Mouse (Mus musculus): ENCODE results near the gene Shmt2.
A peak's percentile ranks its signal among the peaks of the same experiment; 100 is the strongest.

Shmt2 gene

DNA sequence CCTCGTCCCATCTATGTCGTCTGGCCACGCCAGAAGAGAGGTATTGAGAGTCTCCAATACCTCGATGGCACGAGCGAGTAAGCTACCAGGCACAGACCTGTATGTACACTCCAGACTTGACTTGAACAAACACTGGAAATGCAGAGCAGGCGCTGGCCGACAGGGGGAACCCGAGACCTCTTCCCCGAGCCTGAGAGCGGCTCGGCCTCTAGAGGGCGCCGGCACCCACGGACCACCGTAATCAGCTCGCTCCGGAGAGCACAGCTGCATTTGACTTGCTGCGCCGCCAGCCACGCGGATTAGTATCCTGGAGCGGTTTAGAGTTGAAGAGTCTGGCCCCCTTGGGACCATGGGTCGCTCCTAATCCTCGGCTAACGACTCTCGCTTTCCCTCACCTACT, 9.4 kb downstream of the Shmt2 start:
- DNase-seq (ENCODE audit: low read depth, low spot score), result peak; percentile 96

DNA sequence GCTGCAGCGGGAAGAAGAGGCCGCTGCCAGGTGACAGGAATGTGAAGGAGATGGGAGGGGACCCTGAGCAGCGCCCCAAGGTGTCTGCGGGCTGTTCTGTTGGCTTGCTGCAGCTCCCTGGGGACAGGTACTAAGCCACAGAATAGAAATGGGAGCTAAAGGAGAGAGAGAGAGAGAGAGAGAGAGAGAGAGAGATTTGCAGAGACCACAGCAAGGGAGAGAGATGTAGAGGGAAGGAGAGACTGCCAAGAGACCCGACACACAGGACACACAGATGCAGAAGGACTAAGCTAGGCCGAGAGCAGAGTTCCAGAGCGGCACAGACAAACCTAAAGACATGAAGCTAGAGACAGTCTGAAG, 10.0 kb downstream of the Shmt2 start:
- DNase-seq (ENCODE audit: low read depth, low spot score), result no peak

DNA sequence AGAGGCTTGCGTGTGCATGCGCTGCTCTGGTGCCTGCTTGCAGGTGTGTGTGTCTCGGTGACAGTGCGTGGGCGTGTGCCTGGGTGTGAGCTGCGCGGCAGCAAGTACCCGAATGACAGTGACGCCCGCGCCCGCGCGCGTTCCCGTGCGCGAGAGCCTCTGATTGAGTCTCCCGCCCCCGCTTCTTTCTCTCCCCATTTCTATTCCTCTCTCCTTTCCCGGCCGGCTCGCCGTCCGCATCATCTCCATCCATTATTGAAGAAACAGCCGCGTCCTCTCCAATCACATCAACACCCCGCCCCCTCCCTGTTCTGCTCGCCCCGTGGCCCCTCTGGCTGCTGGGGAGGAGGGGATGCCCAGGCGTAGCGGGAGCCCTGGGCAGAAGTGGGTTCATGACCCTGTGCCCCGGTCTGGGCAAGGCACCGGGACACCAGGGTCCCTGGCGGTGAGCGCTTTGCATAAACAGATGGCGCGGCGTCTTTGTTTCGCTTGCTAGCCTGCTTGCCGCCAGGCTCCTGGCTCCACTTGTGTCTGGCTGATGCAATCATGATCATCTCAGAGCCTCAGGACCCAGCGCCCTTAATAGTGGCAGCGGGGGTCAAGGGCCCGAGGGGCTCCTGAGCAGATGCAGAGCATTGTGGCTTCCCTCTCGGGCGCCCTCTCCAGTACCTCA, 10.5 kb downstream of the Shmt2 start:
- DNase-seq (ENCODE audit: low read depth, low spot score), result peak; percentile 89

DNA sequence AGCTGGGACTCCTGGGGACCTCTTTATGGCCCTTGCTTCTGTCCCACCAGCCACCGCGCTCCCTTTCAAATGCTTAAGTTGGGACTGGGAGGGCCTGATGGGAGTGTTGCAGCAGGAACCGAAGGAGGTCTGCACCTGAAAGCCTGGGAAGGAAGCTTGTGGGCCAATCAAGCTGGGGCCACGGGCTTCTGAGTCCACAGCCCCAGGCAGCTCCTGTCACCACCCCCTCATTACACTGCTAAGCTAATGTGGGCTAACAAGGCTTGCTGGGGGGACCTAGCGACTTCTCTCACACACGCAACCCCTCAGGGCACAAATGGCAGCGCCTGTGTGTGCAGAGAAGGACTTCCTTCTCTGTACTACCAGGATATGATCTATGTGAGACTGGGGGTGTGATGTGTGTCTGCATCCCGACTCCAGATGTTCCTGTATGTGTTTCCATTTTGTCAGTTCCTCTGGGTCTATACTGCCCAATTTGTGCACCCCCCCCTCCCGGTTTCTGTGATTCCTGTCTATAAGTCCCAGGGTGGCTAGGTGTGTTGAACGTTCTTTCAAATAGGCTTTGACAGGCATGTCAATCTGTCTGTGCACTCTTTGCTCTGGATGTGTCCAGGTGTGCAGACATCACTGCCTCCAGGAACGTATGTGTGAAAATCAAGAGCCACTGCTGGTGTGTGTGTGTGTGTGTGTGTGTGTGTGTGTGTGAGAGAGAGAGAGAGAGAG, 11.2 kb downstream of the Shmt2 start:
- DNase-seq (ENCODE audit: low read depth, low spot score), result peak; percentile 33

DNA sequence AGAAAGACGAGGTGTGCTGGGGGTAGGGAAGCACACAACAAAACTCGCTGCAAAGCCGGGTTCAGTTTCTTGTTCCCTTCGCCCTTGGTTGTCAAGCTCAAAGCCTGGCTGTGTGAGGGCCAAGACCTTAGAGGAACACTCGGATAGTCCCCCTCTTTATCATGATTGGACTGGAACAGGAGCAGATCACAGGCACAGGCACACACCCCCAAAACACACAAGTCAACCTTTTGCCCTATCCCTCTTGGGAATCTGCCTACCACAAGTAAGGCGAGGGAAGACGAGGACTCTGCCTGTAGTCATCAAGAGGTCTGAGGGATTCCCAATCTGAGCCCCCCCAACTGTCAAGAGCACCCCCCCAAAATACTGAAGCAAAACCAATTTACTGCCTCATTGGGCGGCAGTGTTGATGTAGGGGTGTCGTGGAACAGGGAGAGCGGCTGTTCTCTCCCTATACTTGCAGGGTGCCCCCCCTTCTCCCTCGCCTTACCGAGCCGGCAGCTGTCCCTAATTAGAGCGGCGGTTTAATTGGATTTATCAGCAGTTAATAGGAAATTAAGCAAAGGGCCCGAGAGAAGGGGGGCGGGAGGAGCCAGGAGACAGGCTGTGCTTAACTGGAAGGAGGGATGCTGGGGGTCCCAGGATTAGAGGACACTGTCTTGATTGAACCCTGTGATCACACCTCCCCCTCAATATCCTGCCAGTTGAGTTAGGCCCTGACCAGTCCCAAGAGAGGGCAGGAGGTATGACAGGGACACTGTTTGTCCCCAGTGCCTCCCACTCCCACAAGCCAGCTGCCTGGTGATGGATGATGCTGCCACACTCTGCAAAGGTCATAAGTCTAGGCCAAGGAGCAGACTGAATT, 12.2 kb downstream of the Shmt2 start:
- no peak for DNase-seq (ENCODE audit: low read depth, low spot score)

DNA sequence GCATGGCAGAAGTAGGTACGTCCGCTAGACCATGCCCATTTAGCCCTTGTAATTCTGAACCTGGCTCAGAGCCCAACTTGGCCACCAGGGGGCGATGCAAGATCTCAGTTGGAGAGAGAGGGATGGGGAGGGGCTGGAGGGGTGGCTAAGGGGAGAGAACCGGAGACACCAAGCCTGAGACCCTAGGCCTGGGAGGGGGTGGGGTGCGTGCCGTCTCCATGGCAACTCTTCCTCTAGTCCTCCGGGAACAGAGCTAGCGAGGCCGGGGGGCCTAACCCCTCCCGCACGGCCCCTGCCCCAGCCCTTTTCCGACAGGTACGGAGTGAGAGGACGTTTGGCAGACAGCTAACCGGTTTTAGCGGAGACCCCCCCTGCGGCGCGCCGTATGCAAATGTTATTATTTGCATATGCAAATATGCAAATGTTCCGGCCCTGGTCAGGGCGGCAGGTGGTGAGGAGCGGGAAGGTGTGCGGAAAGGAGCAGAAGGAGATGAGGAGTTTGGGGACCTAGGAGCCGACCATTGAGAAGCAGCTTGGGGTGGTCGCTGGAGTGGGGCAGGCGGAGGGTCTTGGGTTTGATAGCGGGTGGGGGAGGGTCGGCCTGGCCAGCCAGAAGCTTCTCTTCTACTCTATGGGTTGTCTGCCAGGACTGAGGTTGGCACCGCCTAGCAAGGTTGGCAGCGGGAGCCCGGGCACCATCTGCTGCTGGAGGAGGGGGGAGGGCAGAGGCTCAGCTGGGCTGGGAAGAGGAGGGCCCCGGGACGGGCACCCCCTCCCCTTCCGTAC, 13.0 kb downstream of the Shmt2 start:
- DNase-seq (ENCODE audit: low read depth, low spot score), result peak; percentile 91

DNA sequence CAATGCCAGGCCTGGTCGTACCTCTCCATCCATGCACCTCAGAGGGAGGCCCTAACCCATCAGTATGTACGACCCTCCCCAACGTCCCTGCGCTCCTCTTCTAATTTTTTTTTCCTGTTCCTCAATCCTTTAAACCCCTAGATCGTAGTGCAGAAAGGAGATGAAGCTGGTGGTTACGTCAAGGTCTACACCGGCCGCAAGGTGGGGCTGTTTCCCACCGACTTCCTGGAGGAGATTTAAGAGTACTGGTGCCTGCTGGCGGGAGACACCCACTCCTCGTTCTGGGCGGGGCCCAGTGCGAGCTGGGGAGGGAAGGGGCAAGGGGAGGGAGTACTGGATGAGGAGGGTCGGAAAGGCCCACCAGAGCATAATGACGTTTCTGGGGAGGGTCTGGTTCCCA, 14.0 kb downstream of the Shmt2 start:
- peak; percentile 91 for DNase-seq (ENCODE audit: low read depth, low spot score)

DNA sequence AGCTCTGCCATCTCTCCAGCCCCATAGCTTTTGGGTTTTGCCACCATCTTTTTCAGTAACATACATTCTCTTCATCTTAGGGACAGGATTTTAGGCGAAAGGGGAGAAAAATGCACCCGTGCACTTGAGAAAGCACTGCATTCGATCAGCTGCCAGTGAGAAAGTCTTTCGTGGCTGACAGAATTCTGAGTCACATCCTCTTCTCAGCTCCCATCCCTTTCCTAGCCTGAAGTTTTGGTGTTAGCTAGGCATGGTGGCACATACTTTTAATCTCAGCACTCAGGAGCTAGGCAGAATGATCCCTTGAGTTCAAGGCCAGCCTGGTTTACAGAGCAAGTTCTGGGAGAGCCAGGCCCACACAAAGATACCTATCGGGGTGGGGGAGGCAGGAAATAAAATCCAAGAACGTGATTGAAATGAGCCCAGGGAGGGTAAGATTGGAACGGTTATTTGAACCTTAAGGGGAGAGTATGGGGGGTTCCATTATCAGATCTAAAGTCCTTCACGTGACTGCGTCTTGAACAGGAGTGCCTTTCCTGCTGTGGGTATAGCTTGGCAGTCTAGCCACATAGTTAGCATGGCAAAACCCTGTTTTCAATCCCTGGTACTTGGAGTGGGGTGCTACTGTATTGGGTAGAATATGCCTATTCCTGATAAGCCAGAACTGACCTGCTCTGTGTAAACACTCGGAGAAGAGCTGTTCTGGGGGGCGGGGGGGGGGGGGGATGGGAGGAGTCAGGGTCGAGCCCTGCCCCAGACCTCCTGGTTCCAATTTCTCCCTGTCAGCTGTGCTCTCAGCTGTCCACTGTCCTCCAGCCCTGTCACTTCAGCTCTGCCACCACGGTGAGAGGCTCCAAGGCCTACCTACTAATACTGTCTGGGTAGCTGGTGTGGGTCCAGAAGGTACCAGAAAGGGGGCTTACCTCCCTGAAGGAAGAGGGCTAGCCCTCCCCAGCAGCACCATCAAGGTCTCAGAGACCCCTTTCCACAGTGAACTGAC, 21.1 kb downstream of the Shmt2 start, which contains the start of gene Stac3:
Gene Stac3 (plus strand): TSS at position 793 of the 1,000 bp plus-strand sequence.
- DNase-seq (ENCODE audit: low read depth, low spot score), result no peak

DNA sequence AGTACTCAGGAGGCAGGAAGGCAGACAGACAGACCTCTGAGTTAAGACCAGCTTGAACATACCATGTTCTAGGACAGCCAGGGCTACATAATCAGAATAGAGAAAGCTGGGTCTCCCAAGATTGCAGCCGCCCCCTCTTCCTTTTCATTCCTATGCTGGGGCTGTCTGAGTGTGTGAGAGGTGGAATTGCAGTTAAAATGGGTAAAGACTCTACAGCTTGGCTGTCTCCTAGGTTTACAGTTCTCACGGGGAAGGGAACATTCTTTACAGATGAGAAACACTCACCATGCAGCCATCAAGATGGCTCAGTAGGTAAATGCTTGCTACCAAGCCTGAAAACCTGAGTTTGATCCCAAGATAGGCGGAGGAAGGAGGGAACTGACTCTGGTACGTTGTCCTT, 22.2 kb downstream of the Shmt2 start:
- DNase-seq (ENCODE audit: low read depth, low spot score), result no peak

DNA sequence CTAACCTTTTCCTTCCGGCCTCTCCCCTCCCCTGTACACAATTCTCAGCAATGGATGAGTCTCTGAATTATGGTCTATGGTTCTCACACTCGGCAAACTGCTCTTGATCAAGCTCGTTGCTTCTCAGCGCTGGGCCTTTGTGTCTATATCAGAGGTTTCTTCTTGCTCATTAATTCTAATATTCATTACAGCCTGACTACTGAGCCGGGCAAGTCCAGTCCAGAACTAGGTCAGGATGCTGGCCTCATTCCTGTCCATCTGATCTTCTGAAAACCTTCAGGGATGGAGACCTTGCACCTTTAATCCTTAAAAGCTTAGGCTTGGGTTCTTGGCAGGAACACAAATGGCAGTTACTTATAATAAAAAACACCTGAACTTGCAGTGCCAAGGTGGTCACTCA, 22.7 kb downstream of the Shmt2 start:
- no peak for DNase-seq (ENCODE audit: low read depth, low spot score)

DNA sequence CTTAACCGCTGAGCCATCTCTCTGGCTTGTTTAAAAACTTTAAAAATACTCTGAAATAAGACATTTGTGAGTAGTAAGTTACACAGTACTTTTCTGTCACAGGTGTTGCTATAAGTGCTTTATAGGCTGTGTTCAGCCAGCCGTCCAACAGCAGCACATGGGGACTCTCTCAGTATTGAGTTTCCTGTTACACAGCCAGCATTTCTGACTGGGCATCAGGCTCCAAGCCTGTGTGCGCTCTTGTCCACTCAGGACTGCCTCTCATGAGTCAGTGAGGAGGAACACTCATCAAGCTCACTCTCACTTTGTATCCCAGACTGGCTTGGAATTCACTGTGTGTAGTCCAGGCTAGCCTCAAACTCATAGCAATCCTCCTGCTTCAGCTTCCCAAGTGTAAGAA, 26.1 kb downstream of the Shmt2 start:
- DNase-seq (ENCODE audit: low read depth, low spot score), result no peak

DNA sequence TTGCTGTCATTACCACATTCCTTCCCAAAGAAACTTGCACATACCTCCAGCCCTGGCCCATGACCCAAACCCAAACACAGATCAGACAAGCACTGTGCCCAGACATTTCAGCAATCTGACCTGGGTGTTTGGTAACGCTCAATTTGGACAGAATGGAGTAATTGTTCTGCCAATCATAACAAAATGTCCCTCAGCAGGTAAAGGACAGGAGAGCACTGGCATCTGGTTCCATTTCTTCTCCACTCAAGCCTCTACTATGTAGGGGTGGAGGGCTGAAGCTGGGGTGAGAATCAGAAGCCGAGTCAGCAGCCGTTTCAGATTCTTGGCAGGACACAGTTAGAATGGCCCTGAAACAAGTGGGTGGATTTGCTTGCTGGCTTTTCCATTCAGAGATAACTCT, 30.1 kb downstream of the Shmt2 start:
- DNase-seq (ENCODE audit: low read depth, low spot score), result no peak

DNA sequence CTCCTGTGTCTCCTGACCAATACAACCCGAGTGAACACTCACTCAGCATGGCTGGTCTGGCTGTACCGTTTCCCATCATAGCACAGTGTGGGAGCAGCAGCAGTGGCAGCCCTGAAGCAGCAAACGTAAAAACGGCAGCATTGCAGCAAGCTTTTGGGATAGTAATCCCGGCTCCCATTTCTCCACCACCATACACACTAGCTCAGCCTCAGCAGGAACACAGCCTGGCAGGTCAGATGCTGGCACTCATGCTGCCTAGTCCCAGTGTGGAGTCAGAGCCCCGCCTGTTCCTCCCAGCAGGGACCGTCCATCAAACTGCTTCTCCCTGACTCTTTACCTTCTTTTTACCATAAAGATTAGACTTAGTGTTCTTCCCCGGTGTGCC, 31.1 kb downstream of the Shmt2 start:
- no peak for DNase-seq (ENCODE audit: low read depth, low spot score)

DNA sequence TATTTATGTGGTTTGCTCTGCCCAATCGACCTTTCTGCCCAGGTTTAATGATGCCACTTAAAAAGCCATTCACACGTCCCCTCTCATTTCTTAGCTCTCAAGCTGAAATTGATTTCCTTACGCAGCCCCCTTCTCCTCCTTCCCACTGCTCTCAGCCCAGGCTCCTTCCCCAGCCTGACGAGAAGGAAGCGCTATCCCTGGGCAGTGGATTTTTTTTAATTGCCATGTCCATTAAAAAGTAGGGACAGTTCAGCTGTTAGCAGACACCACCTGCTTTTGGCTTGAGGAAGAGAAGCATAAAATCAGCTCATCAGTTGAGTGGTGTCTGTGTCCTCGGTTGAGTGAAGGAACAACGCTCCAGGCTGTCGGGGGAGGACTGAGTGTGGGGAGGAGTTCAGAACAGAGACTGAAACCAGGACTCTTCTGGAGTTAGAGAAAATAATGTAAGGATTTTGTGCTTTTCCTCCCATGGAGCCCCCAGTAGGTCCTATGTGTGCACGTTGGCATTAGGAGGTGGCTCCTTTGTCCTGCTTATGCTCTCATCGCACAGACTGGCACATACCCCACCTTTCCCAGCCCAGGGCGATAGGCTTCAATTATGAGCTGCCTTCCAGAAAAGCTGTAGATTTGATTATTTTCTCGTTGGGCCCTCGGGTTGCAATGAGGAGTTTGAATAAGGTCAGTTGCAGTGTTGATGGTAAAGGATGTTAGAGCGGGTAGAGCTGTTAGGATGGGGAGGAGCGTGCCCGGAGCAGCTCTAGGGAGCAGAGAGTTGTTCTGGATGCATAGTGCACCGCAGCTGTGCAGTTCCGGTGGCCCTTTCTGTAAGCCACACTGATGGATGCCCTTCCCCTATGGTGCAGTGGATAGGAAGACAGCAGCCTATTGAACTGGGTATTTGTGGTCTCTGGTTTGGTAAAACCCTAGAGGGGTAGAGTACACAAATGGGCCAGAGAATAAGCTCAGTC, 31.8 kb downstream of the Shmt2 start:
- no peak for DNase-seq (ENCODE audit: low read depth, low spot score)

DNA sequence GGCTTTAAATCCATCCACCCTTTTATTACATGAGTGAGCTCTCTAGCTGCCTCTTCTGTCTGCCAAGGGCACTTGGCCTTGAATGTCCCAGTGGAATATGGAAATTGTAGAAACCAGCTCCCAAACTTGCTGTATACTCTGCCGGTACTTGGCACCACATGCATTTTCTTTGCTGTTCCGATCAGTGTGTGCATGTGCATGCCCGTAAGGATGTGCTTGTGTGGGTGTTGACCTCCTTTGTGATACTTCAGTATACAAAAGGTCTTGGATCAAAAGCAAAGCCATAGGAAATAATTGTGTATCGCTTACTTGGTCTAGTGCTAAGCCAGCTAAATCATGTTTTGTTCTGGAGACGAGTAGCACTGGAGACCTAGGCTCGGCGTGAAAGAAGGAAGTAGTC, 33.4 kb downstream of the Shmt2 start:
- DNase-seq (ENCODE audit: low read depth, low spot score), result no peak

DNA sequence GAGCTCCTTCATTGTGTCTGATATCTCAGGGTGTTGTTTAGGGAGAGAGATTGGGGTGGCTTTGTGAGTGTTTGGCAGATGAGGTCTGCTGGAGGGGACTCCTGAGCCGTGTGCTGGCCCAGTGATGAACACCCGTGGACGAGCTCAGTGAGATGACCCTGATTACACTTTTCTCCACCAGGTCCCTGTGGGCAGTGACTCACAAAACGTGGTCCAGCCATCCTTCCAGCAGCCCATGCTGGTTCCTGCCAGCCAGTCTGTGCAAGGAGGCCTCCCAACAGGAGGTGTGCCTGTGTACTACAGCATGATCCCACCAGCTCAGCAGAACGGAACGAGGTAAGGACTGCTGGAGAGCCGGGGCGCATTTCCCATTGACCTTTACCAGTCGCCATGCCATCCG, 37.0 kb downstream of the Shmt2 start:
- DNase-seq (ENCODE audit: low read depth, low spot score), result no peak

DNA sequence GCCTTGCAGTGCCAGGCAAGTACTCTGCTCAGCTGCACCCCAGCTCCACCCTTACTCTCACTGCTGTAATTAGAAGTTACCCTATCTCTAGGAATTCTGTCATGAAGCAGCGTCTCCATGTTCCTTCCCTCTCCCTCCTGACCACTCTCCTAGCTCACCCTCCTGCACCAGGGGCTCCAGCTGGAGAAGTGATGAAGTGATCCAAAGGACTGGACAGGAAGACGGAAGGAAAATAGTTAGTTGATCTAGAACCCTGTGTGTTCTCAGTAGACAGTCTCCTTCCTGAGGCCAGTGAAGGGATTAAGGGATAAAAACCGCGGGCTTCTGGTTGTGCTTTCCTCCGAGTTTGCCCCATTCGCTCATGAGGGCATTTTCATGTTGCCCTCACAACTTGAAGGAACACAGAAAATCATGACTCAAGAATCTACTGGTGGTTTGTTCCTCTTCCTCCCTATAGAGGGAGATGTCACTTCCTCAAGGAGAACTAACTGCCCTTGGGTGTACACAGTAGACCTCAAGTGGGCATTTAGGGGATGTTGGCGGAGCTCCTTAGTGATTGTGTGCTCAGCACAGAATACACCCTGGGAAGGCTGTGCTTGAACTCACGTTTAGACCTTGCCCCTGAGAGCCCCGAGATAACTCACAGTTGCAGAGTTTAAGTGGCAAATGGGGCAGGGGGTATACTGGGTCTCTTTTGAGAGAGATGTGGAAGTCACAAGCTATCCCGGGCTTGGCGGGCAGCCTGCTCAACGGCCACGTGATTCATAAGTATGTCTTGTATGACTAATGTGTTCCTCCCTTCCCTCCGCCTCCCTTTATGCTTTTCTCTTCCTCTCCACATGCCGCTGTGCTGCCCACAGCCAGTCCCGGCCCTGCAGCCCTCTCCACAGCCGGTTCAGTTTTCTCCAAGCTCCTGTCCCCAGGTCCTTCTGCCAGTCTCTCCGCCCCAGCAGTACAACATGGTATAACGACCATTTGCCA, 41.1 kb downstream of the Shmt2 start:
- DNase-seq (ENCODE audit: low read depth, low spot score), result no peak

DNA sequence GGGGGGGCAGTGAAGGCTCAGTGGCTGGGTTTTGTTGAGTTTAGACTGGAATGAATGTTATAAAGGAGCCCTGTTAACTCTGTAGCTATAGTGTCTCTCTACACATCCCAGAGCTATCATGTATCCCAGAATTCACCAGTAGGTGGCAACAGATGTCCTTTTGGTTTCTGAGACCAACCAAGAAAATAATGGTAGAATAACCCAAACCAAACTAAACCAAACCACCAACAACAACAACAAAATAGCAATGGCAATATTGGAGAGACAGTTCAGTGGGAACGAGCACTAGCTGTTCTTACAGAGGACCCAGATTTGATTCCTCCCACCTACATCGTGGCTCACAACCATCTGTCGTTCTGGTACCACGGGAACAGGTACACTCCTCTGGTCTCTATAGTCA, 43.1 kb downstream of the Shmt2 start:
- DNase-seq (ENCODE audit: low read depth, low spot score), result peak; percentile 42
